Mouse (Mus musculus) kidney, adult 2 months (tissue): ENCODE data around the gene Aldh3a2. TPM values are rescaled to one million over a fixed set of nuclear protein-coding genes. Genes with fewer than 3 reads are reported as not detected.

Experiments used
- DNase-seq: peaks from one replicate; pipeline ENCODE4 v3.0.0; 2021
- H3K27ac ChIP-seq: fragments of 200-500 bp; 2 replicates; pipeline ENCODE4 v1.5.1; 2012; ENCODE audit warnings: low read depth, low read length, control low read depth, inconsistent platforms; ENCODE audit not compliant: insufficient read depth
- H3K27me3 ChIP-seq: fragments of 200-500 bp; replicated peaks from 2 replicates; pipeline ENCODE4 v1.6.1; 2012; ENCODE audit warnings: mild to moderate bottlenecking, moderate library complexity, low read length, inconsistent platforms; ENCODE audit not compliant: control insufficient read depth, insufficient read depth
- H3K36me3 ChIP-seq: fragments of 200-500 bp; 2 replicates; pipeline ENCODE4 v1.6.1; 2012; ENCODE audit warnings: mild to moderate bottlenecking, moderate library complexity, low read length, inconsistent platforms; ENCODE audit not compliant: control insufficient read depth, insufficient read depth
- H3K4me1 ChIP-seq: fragments of 200-500 bp; 2 replicates; pipeline ENCODE4 v1.6.1; 2011; ENCODE audit warnings: low read length; ENCODE audit not compliant: control insufficient read depth, insufficient read depth
- H3K4me3 ChIP-seq: fragments of 200-500 bp; 2 replicates; pipeline ENCODE4 v1.5.1; 2011; ENCODE audit warnings: mild to moderate bottlenecking, low read depth, low read length, control low read depth; ENCODE audit not compliant: insufficient read depth
- CTCF ChIP-seq: fragments of 200-500 bp; conservative IDR thresholded peaks from 2 replicates; pipeline ENCODE4 v1.5.1; 2011; ENCODE audit warnings: low read depth, mild to moderate bottlenecking, control low read depth, low read length, moderate library complexity, mixed read lengths; ENCODE audit not compliant: insufficient read depth, insufficient read length
- POLR2A ChIP-seq: fragments of 200-500 bp; IDR thresholded peaks from one replicate; pipeline ENCODE4 v1.6.1; 2011; ENCODE audit warnings: low read depth, low read length, control low read depth
- WGBS: fragments of 180-500 bp; shearing (Covaris S2); methylation state at CpG from one replicate; pipeline ENCODE4 v1.1.7; 2018; 5-methylcytosine and 5-hydroxymethylcytosine counted together
- polyA plus RNA-seq: library from polyadenylated mRNA; depleted of rRNA; stranded (reverse); fragments of >200 nt; gene quantifications from 2 replicates; pipeline ENCODE4 v1.2.3, GENCODE M21; 2012

The Aldh3a2 gene
- polyA plus RNA-seq, 1 experiment: 106 TPM

- H3K36me3 ChIP-seq: no peaks in the 10 kb centered on the region
- no peaks in the 10 kb centered on the region for H3K27me3 ChIP-seq
- 83% methylated on average over 1 of the region's 1 CpGs for WGBS
- no peaks in the 10 kb centered on the region for H3K4me1 ChIP-seq
- no peak for TF ChIP-seq CTCF
- no peak overlapping the region for H3K4me3 ChIP-seq
- DNase-seq: no peak
- H3K27ac ChIP-seq: no peak overlapping the region
These were observed 7.2 kb upstream of the Aldh3a2 start for GRCm38 (mm10) chr11:61274421-61274820.

GRCm38 (mm10) chr11:61273928-61274327, 6.7 kb upstream of the Aldh3a2 start:
- DNase-seq: no peak
- 94% methylated on average over 2 of the region's 2 CpGs for WGBS

GRCm38 (mm10) chr11:61271612-61272011, 4.3 kb upstream of the Aldh3a2 start:
- DNase-seq: no peak
- Histone ChIP-seq H3K27ac (no peak overlapping the region), H3K4me3 (no peak overlapping the region), H3K27me3 (no peaks in the 10 kb centered on the region), H3K36me3 (no peaks in the 10 kb centered on the region), H3K4me1 (no peaks in the 10 kb centered on the region; the same call in 1 of the 2 replicates)
- no peak for TF ChIP-seq CTCF
- TF ChIP-seq POLR2A: no peak

More at GRCm38 (mm10) chr11:61273928-61274327, 6.7 kb upstream of the Aldh3a2 start:
- TF ChIP-seq POLR2A (no peak), CTCF (no peak)
- Histone ChIP-seq H3K27ac (no peak overlapping the region), H3K4me3 (no peak overlapping the region), H3K27me3 (no peaks in the 10 kb centered on the region), H3K4me1 (no peaks in the 10 kb centered on the region), H3K36me3 (no peaks in the 10 kb centered on the region)

GRCm38 (mm10) chr11:61270406-61270805, 3.1 kb upstream of the Aldh3a2 start:
- 81% methylated on average over 5 of the region's 5 CpGs for WGBS
- TF ChIP-seq POLR2A: no peak
- TF ChIP-seq CTCF: no peak
- Histone ChIP-seq H3K4me1 (no peaks in the 10 kb centered on the region; the same call in 1 of the 2 replicates), H3K27ac (no peak overlapping the region), H3K27me3 (no peaks in the 10 kb centered on the region), H3K4me3 (no peak overlapping the region), H3K36me3 (no peaks in the 10 kb centered on the region)
- peak; percentile 54 for DNase-seq

- no peak for DNase-seq
- 94% methylated on average over 6 of the region's 6 CpGs for WGBS
- no peaks in the 10 kb centered on the region; the same call in 1 of the 2 replicates for H3K4me1 ChIP-seq
- H3K36me3 ChIP-seq: peaks cover 1% of the 10 kb centered on the region; the same call in 1 of the 2 replicates
- H3K27ac ChIP-seq: no peak overlapping the region
- no peaks in the 10 kb centered on the region for H3K27me3 ChIP-seq
- TF ChIP-seq POLR2A (no peak), CTCF (no peak)
- no peak overlapping the region for H3K4me3 ChIP-seq
These were observed 1.5 kb upstream of the Aldh3a2 start for GRCm38 (mm10) chr11:61268626-61269349.

GRCm38 (mm10) chr11:61263841-61264240, 3.4 kb downstream of the Aldh3a2 start:
- peaks cover 4% of the 10 kb centered on the region for H3K36me3 ChIP-seq
- H3K27ac ChIP-seq: no peak overlapping the region
- H3K4me3 ChIP-seq: no peak overlapping the region
- no peaks in the 10 kb centered on the region for H3K27me3 ChIP-seq
- no peaks in the 10 kb centered on the region; the same call in 1 of the 2 replicates for H3K4me1 ChIP-seq
- no peak for TF ChIP-seq POLR2A
- no peak for TF ChIP-seq CTCF
- 80% methylated on average over 1 of the region's 1 CpGs for WGBS
- no peak for DNase-seq

GRCm38 (mm10) chr11:61262516-61262915, 4.7 kb downstream of the Aldh3a2 start:
- TF ChIP-seq CTCF: no peak
- TF ChIP-seq POLR2A: no peak
- no peak for DNase-seq
- H3K4me3 ChIP-seq: no peak overlapping the region
- H3K4me1 ChIP-seq: no peaks in the 10 kb centered on the region; the same call in 1 of the 2 replicates
- no peak overlapping the region for H3K27ac ChIP-seq
- 96% methylated on average over 14 of the region's 14 CpGs for WGBS
- no peaks in the 10 kb centered on the region for H3K27me3 ChIP-seq
- peaks cover 4% of the 10 kb centered on the region for H3K36me3 ChIP-seq
